Mouse (Mus musculus) lung, postnatal 4 days (tissue): ENCODE measurements around the gene Klf9.

Experiments
- DNase-seq, 2 experiments: peaks; one replicate each; pipeline ENCODE4 v3.0.0; 2021

The Klf9 gene

DNA sequence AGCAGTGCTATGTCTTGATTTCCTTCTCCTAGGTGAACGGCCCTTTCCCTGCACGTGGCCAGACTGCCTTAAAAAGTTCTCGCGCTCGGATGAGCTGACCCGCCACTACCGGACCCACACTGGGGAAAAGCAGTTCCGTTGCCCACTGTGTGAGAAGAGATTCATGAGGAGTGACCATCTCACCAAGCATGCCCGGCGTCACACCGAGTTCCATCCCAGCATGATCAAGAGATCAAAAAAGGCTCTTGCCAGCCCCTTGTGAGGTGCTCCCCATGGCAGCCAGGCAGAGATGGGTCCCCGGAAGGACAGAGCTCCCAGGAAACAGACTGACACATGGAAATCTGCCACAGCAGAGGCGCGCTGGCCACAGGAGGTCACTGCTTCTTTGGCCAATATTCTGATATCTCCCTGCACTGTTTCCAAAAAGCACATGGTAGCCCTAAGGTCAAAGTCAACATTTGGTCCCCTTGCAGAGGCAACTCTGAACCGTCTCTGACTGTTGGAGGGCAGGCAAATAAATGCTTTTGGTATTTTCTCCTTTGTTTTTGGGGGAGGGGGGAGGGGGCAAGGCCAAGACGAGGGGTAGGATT, 23.7 kb downstream of the Klf9 start:
- DNase-seq = no peak

DNA sequence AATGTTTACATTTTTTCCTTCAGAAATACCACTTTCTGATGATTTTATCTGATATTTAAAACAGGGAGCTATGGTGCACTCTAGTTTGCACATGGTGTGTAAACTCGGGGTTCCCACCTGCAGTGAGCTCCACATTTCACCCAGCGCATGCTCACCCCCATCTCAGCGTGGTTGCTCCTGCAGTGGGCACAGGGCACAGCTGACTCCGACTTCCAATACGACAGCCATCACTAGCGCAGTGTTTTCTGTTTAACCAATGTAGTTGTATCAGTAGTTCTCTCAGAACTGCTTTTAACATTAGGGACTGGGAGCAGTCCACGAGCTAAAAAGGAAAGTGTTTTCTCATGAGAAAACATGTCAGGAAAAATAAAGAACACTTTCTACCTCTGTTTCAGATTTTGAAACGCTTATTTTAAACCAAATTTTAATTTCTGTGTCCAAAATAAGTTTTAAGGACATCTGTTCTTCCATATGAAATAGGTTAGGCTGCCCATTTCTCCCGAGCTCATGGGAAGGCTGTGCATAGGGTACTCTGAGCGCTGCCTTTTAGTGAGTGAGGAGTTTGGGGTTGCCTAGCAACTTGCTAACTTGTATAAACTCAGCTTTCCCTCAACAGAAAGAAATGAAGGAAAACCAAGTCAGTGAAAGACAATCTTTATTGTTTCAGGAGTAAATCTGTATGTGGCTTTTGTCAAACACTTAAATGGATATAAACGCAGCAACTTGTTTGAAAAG, 25.7 kb downstream of the Klf9 start:
- no peak for DNase-seq

DNA sequence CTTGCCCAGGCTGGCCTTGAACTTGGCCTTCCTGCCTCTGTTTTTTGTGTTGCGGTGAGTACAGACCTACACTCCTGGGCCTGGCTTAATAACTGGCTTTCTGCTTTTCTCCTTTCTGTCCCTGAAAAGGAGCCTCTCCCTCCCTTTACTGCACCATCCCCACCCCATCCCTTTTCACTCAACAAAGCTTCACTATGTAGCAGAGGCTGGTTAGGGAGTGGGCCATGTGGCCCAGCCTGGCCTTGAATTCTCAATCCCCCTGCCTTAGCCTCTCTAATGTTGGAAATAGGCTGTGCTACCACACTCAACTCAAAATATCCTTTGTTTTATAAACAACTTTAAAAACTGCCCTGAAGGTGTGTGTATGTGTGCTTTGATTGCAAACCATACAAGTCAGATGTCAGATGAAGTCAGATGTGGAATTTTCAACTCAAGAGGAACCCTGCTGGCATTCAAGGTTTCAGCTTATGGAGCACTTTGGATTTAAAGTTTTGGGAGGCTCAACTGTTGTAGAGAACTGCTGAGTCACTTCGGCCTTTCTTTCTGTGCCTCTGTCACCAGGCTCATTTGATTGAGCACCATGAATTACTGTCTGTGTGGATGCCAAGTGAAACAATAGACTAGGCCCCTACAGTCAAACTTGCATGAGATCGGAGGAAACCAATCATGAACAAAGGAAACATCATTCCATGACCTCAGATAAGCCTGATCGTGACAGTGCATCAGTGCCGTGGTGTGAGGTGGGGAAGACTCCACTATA, 28.1 kb downstream of the Klf9 start:
- DNase-seq = no peak

DNA sequence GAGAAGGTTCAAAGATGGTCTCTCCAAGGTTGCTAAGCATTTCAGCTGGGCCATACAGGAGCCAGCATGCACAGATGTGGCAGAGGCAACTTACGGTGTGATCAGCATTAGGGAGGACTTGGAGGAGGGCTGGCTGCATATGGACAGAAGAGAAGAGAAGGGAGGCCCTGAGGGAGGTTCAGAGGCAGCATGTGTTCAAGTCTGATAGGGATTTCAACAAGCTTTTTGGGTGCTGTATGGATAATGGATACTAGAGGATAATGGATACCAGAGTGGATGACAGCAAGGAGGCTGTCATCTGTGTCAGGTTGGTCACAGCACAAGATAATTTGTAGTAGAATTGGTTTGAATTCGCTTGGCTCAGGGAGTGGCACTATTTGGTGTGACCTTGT, 28.6 kb downstream of the Klf9 start:
- no peak for DNase-seq

DNA sequence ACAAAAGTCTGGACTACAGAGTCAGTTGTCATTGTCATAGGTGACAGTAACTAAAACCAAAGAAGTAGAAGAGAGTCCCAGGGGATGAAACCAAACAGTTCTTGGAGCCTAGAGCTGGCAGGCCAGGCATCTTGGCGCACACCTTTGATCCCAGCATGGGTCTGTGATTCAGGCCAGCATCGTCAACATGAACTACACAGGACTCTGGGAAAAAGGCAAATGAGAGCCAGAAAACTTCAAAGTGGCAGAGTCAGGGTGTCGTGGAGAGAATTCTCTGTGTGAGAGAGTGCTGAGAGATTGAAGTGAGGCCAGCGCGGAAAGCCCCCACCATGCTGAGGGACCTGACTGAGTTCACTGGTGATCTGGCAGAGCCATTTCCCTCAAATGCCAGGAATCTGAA, 29.4 kb downstream of the Klf9 start:
- no peak for DNase-seq

DNA sequence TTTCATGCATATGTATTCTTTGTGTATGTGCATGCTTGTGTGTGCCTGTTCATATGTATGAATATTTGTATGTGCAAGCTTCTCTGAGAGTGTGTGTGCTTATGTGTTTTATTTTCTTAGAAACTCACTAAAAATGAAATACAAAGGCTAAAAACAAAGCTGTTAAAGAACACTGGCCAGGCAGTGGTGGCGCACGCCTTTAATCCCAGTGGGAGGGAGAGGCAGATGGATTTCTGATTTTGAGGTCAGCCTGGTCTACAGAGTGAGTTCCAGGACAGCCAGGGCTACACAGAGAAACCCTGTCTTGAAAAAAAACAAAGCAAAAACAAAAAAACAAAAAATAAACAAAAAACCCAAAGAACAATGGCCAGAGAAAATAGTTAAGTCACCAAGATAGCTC, 30.1 kb downstream of the Klf9 start:
- DNase-seq = no peak

DNA sequence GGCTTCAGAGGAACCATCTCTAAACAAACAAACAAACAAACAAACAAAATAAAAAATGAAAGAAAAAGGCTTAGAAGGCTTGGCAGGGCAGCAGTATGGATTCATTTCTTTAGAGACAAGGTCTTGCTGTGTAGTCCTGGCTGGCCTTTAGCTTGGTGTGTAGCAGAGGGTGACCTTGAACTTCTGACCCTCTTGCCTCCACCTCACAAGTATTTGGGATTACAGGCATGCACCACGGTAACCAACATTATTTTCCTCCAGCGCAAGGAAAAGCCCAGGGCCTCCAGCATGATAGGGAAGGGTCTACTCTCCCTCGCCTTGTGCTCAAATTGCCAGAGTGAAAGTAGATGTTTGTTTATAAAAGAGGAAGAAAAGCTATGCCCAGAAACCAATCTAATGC, 34.1 kb downstream of the Klf9 start:
- no peak for DNase-seq

DNA sequence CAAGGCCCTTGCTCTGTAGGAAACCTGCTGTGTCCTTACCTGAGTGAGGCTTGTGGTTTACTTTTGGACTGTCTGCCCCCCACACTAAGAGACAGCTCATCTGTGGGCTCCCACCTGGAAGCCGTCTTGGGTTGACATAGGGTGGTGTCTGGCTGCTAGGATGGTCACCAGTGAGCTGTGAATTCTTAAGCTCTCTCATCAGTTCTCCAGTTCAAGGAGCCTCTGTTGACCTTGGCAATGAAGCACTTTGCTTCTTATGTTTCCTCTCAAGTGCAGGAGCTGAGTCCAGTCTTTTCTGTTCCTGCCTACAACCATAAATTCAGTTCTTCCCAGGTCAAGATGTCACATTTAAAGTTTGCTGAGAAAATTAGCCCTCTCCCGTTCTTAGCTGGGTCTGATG, 34.5 kb downstream of the Klf9 start:
- no peak for DNase-seq

DNA sequence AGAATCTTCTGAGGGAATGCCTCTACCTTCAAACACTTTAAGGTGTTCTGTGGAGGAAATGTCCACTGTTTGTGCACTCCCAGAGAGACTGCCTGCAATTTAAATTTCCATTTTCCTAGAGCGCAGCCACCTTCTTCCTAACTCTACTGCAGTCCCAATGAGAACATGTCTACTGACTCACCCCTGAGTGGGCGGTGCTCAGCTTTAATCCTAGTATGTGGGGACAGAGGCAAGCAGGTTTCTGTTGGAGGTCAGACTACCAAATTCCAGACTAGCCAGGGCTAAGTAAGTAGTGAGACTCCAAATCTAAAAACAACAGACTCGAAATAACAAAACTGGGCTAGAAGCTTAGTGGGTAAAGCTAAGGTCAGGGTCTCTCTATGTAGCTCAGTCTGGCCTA, 37.5 kb downstream of the Klf9 start:
- DNase-seq = no peak

DNA sequence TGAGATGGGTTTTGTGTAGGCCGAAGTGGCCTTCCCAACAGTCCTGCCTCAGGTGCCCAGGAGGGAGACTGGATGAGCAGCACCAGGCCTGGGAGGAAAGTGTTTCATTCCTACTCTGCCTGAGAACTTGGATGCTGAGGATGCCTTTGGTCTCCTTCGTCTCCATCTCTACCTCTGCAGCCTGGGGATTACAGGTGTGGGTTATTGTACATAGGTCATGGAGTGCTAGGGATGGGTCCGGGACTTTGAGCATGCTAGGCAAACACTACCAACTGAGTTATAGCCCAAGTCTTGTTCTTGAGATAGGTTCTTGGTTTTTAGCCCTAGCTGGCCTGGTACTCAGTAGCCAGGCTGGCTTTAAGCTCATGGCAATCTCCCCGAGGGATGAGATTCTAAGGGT, 42.5 kb downstream of the Klf9 start:
- no peak for DNase-seq

DNA sequence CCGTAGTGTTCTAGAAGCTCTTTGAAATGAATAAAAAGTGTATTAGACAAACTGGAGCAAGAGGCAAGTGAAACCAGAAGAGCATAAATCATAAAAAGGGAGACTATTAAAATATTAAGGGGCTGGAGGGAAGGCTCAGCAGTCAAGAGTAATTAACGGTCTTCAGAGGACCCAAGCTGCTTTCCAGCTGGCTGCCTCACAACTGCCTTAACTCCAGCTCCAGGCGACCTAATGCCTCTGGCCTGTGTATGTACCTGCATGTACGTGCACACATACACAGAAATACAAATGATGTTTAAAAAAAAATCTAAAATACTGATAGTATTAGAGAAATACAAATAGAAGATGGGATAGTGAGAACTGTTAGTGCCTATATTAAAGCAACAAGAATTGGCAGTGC, 43.0 kb downstream of the Klf9 start:
- no peak for DNase-seq

DNA sequence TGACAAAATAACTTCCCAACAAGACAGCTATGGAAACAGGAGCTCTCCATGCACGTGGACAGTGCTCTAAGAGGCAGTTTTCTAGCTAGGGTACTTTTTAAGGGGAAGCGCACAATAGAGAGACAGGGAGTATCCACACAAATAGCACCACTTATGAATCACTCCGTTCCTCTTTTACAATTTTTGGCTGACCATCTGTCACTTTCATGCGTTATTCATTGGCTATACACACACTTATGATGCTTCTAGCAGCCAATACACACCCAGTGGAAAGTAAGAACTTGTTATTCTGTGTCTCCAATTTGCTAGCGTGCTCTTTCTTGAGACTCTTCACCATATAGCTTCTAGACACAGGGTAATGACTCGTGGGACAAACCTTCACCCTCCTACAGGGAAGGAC, 46.7 kb downstream of the Klf9 start:
- DNase-seq = no peak

DNA sequence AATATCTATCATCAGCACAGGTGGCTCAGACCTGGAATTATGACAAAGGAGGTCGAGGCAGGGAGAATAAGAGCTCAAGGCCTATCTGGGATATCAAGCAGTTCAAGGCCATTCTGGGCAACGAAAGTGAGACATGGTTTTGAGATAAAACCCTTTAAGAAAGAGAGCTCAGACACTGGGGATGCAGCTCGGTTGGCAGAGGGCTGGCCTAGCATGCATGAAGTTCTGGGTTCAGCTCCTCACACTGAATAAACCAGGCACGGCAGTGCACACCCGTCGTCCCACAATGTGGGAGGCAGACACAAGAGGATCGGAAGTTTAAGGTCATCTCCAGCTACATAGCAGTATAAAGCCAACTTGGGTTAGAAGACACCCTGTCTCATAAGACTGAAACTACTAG, 48.0 kb downstream of the Klf9 start:
- no peak for DNase-seq

DNA sequence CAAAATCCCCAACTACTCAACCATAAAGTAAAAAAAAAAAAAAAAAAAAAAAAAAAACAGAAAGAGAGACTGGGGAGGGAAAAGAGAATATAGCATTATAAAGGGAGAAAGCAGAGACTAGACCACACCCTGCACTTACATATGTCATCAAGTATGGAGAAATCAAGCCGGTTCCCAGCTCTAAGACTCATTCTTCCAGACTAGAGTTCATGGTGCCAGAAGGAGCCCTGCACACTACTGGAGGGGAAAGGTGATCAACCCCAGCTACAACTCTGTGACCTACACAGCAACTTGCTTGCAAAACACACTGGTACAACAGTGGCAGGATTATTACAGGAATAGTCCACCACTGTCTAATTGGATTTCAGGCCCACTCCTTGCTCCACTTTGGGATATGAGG, 48.7 kb downstream of the Klf9 start:
- no peak for DNase-seq

DNA sequence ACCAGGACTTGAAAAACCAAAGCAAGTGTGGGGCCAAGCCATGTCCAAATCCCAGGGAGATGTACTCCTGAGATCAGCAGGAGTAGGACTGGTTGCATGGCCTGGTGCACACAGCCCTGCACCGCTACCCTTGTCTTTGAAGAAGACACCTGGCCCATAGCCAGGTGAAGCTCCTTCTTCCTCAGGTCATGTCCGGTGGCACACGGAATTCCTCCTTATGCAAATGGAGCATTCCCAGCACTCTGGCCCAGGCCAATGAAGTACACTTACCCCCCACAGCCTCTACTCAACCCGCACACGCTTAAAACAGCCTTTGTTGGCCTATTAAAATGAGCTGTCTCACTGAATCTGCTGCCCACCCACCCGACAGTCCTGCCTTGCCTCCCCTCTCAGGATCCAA, 50.5 kb downstream of the Klf9 start:
- DNase-seq = no peak

DNA sequence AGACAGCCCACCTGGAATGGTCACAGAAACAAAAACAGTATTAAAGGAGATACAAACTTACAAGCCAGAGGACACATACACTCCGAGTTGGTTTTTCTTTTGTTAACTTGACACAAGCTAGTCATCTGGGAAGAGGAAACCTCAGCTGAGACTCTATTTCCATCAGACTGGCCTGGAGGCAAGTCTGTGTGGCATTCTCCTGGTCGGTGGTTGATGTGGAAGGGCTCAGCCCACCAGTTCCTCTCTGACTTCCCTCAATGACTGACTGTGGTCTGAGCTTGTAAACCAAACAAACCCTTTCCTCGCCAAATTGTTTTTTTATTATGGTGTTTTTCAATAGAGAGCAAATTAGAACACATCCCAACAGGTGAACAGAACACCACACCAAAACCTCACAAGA, 52.0 kb downstream of the Klf9 start:
- DNase-seq = no peak

DNA sequence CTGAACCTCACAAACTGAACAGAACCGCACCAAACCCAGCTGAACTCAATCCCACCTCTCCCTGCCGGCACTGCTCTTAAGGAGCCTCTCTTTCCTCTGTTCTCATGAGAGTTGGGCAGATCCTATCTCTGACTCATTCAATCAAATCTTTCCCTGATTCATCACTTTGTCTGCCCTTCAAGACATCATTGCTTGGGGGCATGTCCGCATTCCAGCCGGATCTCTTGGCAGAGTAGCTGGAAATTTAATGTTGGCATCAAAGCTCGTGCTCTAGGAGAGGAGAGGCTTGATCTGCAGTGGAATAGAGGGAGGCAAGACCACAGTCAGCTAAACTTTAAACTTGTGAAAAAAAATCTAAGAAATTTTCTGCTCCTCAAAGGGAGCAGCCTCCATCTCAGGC, 61.1 kb downstream of the Klf9 start:
- DNase-seq = no peak

DNA sequence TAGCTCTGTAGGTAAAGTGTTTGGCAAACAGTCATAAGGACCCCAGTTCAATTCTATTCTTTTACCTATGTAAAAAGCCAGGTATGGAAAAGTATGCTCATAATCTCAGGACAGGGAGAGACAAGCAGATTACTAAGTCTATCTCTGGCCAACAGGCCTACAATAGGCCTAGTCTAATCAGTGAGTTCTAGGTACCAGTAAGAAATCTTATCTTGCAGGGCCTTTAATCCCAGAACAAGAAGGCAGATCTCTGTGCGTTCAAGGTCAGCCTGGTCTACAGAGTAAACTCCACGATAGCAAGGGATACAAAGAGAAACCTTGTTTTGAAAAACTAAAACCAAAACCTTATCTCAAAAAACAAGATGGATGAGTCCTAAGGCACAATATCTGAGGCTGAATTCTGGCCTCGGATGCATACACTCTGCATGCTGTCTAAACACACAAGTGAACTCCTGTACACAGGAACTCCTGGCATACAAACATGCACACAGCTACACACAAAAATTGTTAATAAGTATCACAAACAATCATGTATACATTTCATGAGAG, 62.6 kb downstream of the Klf9 start:
- no peak for DNase-seq

DNA sequence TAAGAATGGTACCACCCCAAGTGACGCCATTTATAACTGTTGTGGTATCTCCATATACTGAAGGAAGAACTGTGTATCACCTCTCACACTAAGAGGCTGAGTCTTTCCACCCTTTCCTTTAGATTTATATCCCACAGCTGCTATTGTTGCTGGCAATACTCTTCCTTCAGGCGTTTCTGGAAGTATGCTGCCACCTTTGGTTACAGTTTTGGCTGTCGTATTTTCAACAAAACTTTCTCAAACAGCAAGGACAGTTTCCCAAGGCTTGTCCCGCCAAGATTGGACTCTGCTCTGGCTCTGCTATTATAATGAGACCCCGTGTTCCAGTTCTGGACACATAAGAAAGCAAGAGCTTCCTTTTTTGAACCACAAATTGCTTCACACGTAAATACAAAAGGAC, 70.3 kb downstream of the Klf9 start:
- DNase-seq = no peak

DNA sequence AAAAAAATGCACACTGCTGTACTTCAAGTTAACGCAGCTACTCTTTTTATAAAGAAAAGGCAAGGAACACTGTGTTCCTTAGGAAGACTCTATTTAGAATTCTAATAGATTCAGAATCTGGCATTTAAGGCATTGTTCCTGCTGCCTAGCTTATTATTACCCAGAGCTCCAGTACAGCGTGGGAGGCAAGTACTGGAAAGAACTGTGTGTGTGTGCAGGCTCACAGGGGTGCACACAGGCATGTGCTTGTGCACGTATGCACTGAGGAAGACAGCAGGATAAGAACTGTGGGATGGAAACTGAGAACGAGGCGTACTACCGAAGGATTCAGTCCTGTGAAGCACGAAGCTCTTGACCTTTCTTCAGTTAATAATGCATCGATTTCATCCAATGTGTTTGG, 73.3 kb downstream of the Klf9 start:
- no peak for DNase-seq
